Mouse (Mus musculus): Measurements from ENCODE around the gene Plk3.

DNA sequence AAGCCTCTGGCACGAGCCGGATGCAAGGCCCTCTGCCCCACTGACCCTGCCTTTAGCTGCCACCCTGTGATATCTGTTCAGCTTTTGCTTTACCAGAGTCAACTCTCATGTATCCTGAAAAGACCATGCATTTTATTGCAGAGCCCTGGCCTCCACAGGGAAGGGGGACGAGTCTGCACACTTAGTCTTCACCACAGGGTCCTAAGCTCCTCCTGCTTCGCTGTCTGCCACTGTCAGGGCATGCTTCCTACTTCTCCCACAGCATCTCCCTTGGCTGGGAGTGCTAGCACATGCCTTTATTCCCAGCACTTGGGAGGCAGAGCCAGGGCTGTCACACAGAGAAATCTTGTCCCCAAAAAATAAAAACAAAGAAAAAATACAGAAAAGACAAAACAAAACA lies 27.4 kb upstream of the Plk3 start:
- TF ChIP-seq CTCF (IDR thresholded peaks at IDR 0.05; ENCODE audit: low read depth) (no peak), EP300 (IDR thresholded peaks at IDR 0.05; ENCODE audit: low read depth) (no peak)
